Mouse (Mus musculus) kidney, embryonic 15.5 days (tissue): Measurements from ENCODE around the gene Tspan31. TPM values are rescaled to one million over a fixed set of nuclear protein-coding genes. Genes with fewer than 3 reads are reported as not detected.
A peak's percentile ranks its signal among the peaks of the same experiment; 100 is the strongest.

ENCODE experiments used
- ATAC-seq: fragments of 200-750 bp; cut with Nextera tagmentation; replicated peaks from 2 replicates; pipeline ENCODE4 v1.8.0; 2017; ENCODE audit warnings: moderate TSS enrichment; ENCODE audit not compliant: low FRiP score
- H3K27ac ChIP-seq: fragments of 300-500 bp; sonication (generic); 2 replicates; pipeline ENCODE4 v1.5.1; 2015; ENCODE audit warnings: mild to moderate bottlenecking, inconsistent platforms
- H3K27me3 ChIP-seq: fragments of 300-500 bp; sonication (generic); 2 replicates; pipeline ENCODE4 v1.6.1; 2015; ENCODE audit warnings: inconsistent platforms
- H3K36me3 ChIP-seq: fragments of 300-500 bp; sonication (generic); 2 replicates; pipeline ENCODE4 v1.6.1; 2015; ENCODE audit warnings: inconsistent platforms
- H3K4me1 ChIP-seq: fragments of 300-500 bp; sonication (generic); 2 replicates; pipeline ENCODE4 v1.6.1; 2015; ENCODE audit warnings: inconsistent platforms
- H3K4me2 ChIP-seq: fragments of 300-500 bp; sonication (generic); 2 replicates; pipeline ENCODE4 v1.6.1; 2015; ENCODE audit warnings: moderate library complexity, mild to moderate bottlenecking, inconsistent platforms
- H3K4me3 ChIP-seq: fragments of 300-500 bp; sonication (generic); replicated peaks from 2 replicates; pipeline ENCODE4 v1.5.1; 2015; ENCODE audit warnings: mild to moderate bottlenecking, inconsistent platforms
- H3K9ac ChIP-seq: fragments of 300-500 bp; sonication (generic); 2 replicates; pipeline ENCODE4 v1.6.1; 2015; ENCODE audit warnings: mild to moderate bottlenecking, inconsistent platforms
- H3K9me3 ChIP-seq: fragments of 300-500 bp; sonication (generic); replicated peaks from 2 replicates; pipeline ENCODE4 v1.6.1; 2016; ENCODE audit warnings: inconsistent platforms
- WGBS: fragments of 180-500 bp; shearing (Covaris S2); methylation state at CpG from one replicate; pipeline ENCODE4 v1.1.7; 2015; ENCODE audit warnings: mixed read lengths; 5-methylcytosine and 5-hydroxymethylcytosine counted together
- polyA plus RNA-seq: library from polyadenylated mRNA; unstranded; fragments of >200 nt; fragmentation: Nextera tagmentation; extraction: Ambion mirVana; gene quantifications from 2 replicates; pipeline ENCODE4 v1.2.1, GENCODE M21; 2015

Tspan31 gene
- polyA plus RNA-seq = 185 and 189 TPM in 2 replicates

DNA sequence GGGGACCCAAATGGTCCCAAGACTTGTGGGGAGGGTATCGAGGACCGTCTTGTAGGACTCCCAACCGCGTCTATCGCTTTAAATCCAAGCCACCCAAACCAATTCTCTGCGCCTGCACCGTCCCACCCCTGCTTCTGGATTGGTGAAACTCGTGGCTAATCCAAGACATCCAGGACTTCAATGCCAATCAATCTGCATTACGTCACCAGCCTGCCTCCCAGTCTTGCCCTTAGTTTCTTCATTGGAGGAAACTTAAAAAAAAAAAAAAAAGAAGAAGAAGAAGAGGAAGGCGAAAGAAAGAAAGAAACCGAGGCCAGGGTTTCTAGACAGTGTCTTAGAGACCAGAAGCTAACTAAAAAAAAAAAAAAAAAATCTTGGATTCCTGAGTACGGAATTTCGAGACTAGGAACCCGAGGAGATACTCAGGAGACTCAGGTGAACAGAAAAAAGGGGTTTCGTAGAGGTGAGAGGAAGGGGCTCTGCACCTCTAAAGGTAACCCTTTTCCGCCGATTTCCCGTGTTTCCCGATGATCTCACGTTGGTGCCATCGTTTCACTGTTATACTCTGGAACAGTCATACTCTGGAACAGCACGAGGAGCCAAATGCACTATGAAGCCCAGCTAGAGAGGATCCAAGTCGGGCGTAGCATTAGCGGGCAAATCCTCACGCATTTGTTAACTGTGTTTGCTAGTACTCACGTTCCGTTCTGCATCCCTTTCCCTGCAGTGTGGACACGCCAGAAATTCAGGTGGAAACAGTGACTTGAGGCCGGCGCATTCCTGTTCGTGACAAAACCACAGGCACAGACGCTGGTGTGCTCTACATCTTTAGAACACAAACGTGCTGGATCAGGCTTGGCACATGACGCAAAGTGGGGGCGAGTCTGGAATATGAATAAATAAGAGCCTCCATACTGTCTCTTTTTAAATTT lies at the start of gene Tspan31:
Gene Tspan31, minus strand, starts transcription at position 75 of the 932 bp plus-strand sequence.
- peak within 1 kb of the TSS; percentile 58 for H3K4me3 ChIP-seq
- H3K9ac ChIP-seq = peak within 1 kb of the TSS; percentile 66
- H3K27ac ChIP-seq = peak within 1 kb of the TSS; percentile 92
- H3K4me1 ChIP-seq = peaks cover 30% of the 10 kb centered on the region
- H3K36me3 ChIP-seq = peaks cover 34% of the 10 kb centered on the region
- ATAC-seq = peak; percentile 91
- H3K27me3 ChIP-seq = peaks cover 6% of the 10 kb centered on the region; the same call in 1 of the 2 replicates
- peak within 1 kb of the TSS; percentile 89 for H3K4me2 ChIP-seq
- WGBS = 1% methylated on average over 36 of the region's 36 CpGs
- H3K9me3 ChIP-seq = no peaks in the 10 kb centered on the region

DNA sequence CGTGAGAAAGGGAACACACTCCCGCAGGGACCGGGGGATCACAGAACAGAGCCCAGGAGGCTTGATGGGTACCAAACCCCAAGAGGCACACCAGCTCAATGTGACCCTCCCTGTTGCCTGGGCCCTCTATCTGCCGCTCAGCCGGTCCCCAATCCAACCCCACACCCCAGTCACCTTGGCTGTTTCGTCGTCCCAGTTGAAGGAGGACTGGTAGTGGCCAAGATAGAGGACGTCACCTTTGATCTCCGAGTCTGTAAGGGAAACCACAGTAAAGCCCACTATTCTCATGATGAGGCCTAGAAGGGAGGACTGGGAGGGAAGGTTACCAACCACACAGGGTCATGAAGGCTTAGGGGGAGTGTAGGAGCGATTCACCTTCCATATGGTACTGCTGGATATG lies 49.2 kb upstream of the Tspan31 start:
- peak overlapping the region; percentile 97; the same call in 1 of the 2 replicates for H3K4me2 ChIP-seq
- WGBS = 78% methylated on average over 10 of the region's 10 CpGs
- H3K27me3 ChIP-seq = no peaks in the 10 kb centered on the region
- no peak overlapping the region for H3K9ac ChIP-seq
- H3K4me3 ChIP-seq = no peak overlapping the region
- H3K4me1 ChIP-seq = peaks cover 23% of the 10 kb centered on the region
- H3K9me3 ChIP-seq = no peaks in the 10 kb centered on the region
- peaks cover 48% of the 10 kb centered on the region for H3K36me3 ChIP-seq
- H3K27ac ChIP-seq = no peak overlapping the region
- no peak for ATAC-seq

DNA sequence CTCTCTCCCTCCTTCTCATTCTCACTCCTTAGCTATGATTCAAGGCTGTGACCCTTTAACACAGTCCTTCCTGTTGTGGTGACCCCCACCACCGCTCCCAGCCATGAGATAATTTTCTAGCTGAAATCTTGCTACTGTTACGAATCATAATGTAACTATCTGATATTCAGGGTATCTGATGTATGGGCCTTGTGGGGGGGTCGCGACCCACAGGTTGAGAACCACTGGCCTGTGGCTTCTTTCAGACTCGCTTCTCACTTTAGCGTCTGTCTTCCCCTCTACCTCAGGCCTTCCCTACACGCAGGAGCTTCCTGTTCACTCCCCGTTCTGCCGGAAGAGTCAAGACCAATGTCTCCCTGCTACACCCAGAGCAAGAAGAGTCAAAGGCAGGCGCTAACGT lies 48.4 kb upstream of the Tspan31 start:
- H3K27me3 ChIP-seq = no peaks in the 10 kb centered on the region
- no peak overlapping the region for H3K9ac ChIP-seq
- H3K4me1 ChIP-seq = peaks cover 23% of the 10 kb centered on the region
- no peak overlapping the region for H3K27ac ChIP-seq
- H3K4me2 ChIP-seq = no peak overlapping the region
- H3K4me3 ChIP-seq = no peak overlapping the region
- H3K9me3 ChIP-seq = no peaks in the 10 kb centered on the region
- 90% methylated on average over 11 of the region's 11 CpGs for WGBS
- no peak for ATAC-seq
- peaks cover 48% of the 10 kb centered on the region for H3K36me3 ChIP-seq

DNA sequence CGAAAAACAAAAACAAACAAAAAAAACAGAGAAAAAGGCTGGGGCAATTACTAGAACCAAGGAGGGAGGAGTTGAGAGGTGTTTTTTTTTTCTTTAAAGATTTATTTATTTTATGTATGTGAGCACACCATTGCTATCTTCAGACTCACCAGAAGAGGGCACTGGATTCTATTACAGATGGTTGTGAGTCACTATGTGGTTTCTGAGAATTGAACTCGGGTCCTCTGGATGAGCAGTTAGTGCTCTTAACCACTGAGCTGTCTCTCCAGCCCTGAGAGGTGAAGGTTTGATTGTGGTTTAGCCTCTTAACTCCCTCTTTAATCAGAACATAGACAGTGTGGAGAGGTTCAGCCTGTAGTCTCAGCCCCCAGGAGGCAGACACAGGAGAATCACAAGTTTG lies 45.0 kb upstream of the Tspan31 start:
- H3K9ac ChIP-seq = no peak overlapping the region
- H3K9me3 ChIP-seq = no peaks in the 10 kb centered on the region
- no peak overlapping the region for H3K4me3 ChIP-seq
- no peak for ATAC-seq
- 91% methylated on average over 2 of the region's 2 CpGs for WGBS
- H3K36me3 ChIP-seq = peaks cover 66% of the 10 kb centered on the region
- H3K27ac ChIP-seq = no peak overlapping the region
- no peak overlapping the region for H3K4me2 ChIP-seq
- no peaks in the 10 kb centered on the region for H3K27me3 ChIP-seq
- peaks cover 5% of the 10 kb centered on the region for H3K4me1 ChIP-seq

DNA sequence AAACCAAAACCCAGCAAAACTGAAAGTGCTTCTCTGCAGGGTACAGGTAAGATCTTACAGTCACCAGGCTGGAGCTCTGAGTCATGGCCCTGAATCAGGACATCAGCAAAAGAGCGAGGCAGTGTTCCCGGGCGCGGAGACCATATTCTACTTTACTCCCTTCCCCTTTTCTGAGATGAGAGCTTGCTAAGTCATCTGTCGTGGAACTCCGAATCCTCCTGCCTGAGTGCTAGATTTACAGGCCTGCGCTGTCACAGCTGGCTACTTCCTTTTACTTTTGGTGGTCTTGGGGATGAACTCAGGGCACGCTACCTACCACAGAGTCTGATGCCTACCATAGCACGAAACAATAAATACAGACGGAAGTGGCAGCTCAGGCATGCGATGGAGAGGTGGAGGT lies 44.3 kb upstream of the Tspan31 start:
- Histone ChIP-seq H3K36me3 (peaks cover 64% of the 10 kb centered on the region), H3K27ac (no peak overlapping the region), H3K27me3 (no peaks in the 10 kb centered on the region), H3K4me2 (no peak overlapping the region), H3K9ac (no peak overlapping the region), H3K4me3 (no peak overlapping the region), H3K4me1 (no peaks in the 10 kb centered on the region), H3K9me3 (no peaks in the 10 kb centered on the region)
- WGBS = 83% methylated on average over 11 of the region's 11 CpGs
- ATAC-seq = no peak

DNA sequence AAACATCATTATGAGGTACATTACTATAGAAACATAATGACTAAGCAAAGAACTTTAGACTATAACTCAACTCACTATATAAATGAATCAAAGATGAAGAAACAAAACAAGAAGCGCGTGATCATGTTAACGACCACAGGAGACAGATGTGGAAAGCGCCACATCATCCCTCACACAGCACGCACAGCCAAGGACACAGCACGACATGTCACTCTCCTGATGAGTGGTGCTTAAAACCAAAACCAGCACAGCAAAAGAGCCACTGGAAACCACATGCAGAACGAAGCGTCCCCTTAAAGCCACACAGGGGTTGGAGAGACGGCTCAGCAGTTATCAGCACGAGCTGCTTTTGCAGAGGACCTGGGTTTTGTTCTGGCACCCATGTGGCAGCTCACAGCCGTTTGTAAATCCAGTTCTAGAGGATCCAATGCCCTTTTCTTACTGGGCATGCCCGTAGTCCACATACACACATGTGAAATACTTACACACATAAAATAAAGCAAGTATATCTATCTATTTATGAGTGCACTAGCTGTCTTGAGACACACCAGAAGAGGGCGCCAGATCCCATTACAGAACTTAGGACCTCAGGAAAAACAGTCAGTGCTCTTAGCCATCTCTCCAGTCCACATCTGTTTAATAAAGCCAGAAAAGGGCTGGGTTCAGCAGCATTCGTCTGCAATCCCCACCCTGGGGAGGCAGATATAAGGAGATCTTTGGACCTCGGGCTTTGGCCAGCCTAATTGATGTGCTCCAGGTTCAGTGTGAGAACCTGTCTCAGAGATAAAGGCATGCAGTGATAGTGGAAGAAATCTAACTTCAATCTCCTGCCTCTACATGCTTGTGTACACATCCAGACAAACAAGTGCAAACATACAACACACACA lies 41.2 kb upstream of the Tspan31 start:
- Histone ChIP-seq H3K27ac (no peak overlapping the region), H3K27me3 (no peaks in the 10 kb centered on the region), H3K4me1 (no peaks in the 10 kb centered on the region), H3K36me3 (peaks cover 45% of the 10 kb centered on the region), H3K9me3 (no peaks in the 10 kb centered on the region), H3K4me3 (no peak overlapping the region), H3K9ac (no peak overlapping the region), H3K4me2 (no peak overlapping the region)
- ATAC-seq = no peak
- 89% methylated on average over 15 of the region's 15 CpGs for WGBS

DNA sequence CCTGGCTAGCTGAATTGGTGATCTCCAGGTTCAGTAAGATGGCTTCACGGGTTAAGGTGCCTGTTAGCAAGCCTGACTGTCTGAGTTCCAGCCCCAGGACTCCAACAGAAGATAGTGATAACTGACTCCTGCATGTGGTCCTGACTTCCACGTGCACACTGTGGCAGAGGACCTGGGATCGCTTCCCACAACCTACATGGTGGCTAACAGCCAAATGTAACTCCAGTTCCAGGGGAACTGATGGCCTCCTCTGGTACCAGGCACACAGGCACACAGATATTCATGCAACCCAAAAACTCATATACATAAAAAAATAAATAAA lies 38.2 kb upstream of the Tspan31 start:
- Histone ChIP-seq H3K4me1 (no peaks in the 10 kb centered on the region), H3K27me3 (no peaks in the 10 kb centered on the region), H3K27ac (no peak overlapping the region), H3K9me3 (no peaks in the 10 kb centered on the region), H3K4me3 (no peak overlapping the region), H3K36me3 (peaks cover 29% of the 10 kb centered on the region), H3K9ac (no peak overlapping the region), H3K4me2 (no peak overlapping the region)
- no peak for ATAC-seq
- WGBS = 80% methylated on average over 3 of the region's 3 CpGs

DNA sequence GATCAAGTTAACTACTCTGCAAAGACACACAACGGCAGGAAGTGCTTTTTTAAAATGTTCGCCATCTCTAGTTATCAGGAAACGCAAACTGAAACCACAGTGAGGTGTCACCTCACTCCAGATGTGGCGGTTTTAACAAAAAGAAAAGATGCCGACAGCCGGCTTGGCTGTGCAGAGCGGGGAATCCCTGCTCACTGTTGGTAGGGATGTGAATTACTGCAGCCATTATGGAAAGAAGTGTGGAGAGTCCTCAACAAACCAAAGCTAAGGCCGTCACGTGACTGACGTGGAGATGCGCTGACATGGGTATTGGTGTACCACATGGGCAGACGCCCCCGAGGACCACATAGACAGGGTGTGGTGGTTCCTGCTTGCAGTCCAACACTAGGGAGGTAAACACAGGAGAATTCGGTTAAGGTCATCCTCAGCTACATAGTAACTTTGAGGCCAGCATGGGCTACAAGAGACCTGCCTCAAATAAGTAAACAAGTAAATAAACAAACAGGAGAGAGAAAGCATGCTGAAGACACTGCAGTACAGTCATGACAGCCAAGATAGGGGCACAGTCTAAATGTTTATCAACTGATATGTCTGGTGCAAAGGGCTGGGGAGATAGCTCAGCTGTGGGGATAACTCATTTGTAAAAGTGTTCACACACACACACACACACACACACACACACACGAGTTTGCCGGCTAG lies 37.6 kb upstream of the Tspan31 start:
- Histone ChIP-seq H3K27ac (no peak overlapping the region), H3K9ac (no peak overlapping the region), H3K4me1 (no peaks in the 10 kb centered on the region), H3K4me2 (no peak overlapping the region), H3K9me3 (no peaks in the 10 kb centered on the region), H3K27me3 (no peaks in the 10 kb centered on the region), H3K4me3 (no peak overlapping the region), H3K36me3 (peaks cover 24% of the 10 kb centered on the region)
- no peak for ATAC-seq
- 89% methylated on average over 16 of the region's 16 CpGs for WGBS

DNA sequence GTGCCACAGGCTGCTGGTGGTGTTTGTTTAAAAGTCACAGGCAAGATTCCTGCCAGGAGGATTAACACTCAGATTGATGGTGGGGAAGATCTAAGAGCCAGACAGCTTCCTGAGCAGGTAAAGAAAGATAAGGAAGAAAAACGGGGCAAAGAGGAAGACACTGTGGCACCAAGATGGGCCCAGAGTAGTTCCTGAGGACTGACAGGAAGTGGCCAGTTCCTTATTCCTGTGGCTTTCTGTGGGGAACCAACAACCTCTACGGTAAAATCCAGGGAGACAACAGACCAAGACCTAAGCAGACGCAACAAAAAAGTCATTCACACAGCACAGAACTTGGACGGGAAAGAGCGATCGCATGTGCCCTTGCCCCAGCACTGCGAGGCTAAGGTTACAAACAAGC lies 33.6 kb upstream of the Tspan31 start:
- Histone ChIP-seq H3K27me3 (no peaks in the 10 kb centered on the region), H3K36me3 (peaks cover 28% of the 10 kb centered on the region), H3K4me3 (no peak overlapping the region), H3K9me3 (no peaks in the 10 kb centered on the region), H3K4me1 (no peaks in the 10 kb centered on the region), H3K9ac (no peak overlapping the region), H3K27ac (no peak overlapping the region), H3K4me2 (no peak overlapping the region)
- WGBS = 76% methylated on average over 7 of the region's 7 CpGs
- no peak for ATAC-seq

DNA sequence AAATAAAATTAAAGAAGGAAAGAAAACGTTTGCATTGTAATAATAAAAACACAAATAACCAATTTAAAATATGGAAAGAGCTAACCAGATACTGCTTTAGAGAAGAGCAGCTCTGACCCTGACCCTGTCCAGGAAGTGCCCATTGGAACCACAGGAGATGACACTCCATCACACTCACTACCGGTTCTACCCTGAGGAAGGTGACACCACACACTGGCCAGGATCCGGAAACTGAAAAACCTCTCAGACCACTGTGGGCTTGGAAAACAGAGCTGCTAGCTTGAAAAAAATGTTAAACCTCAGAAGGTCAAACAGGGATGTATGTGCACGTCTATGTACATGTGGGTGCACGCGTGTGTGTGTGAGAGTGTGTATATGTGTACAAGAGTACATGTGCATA lies 31.1 kb upstream of the Tspan31 start:
- H3K9me3 ChIP-seq = no peaks in the 10 kb centered on the region
- no peaks in the 10 kb centered on the region for H3K4me1 ChIP-seq
- no peak overlapping the region for H3K4me2 ChIP-seq
- WGBS = 84% methylated on average over 6 of the region's 6 CpGs
- no peak overlapping the region for H3K4me3 ChIP-seq
- no peak overlapping the region for H3K27ac ChIP-seq
- ATAC-seq = no peak
- H3K9ac ChIP-seq = no peak overlapping the region
- H3K27me3 ChIP-seq = no peaks in the 10 kb centered on the region
- peaks cover 41% of the 10 kb centered on the region for H3K36me3 ChIP-seq

DNA sequence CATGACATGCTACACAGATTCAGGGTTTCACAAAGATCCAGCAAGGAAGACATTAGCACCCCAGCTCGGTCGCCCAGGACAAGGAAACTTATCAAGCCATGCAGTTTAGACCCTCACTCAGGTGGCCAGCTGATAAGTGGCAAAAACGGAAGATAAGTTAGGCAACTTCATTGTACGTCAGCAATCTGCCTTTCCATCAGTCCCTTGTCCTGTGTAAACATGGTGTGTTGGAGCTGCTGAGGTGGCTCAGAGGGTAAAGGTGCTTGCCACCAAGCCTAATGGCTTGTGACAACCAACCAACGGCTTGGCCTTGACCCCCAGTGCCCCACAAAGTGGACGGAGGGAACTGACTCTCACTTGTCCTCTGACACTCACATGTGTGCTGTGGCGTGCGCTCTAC lies 30.4 kb upstream of the Tspan31 start:
- Histone ChIP-seq H3K4me3 (no peak overlapping the region), H3K4me1 (no peaks in the 10 kb centered on the region), H3K27ac (no peak overlapping the region), H3K9me3 (no peaks in the 10 kb centered on the region), H3K27me3 (no peaks in the 10 kb centered on the region), H3K4me2 (no peak overlapping the region), H3K36me3 (peaks cover 49% of the 10 kb centered on the region), H3K9ac (no peak overlapping the region)
- no peak for ATAC-seq
- WGBS = 81% methylated on average over 8 of the region's 8 CpGs

DNA sequence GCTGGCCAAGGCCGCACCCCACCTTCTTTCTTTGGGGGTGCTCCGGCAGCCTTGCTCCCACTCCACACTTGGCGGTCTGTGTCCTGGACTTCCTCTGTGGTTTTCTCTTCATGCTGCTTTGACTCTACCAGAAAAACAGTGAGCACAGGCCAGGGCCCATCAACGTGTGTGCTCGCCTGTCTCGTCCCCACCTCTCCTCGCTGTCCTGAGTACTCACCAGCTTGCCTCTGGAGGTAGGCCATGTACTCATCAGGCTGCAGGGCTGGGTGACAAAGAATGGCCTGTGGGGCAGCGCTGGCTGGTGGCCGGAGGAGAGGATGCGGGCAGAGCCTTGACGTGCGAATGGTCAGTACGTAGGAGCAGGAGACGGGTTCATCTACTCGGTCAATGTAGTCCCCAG lies 29.8 kb upstream of the Tspan31 start:
- Histone ChIP-seq H3K4me1 (peaks cover 2% of the 10 kb centered on the region), H3K4me2 (no peak overlapping the region), H3K4me3 (no peak overlapping the region), H3K9me3 (no peaks in the 10 kb centered on the region), H3K36me3 (peaks cover 53% of the 10 kb centered on the region), H3K27ac (no peak overlapping the region), H3K27me3 (no peaks in the 10 kb centered on the region), H3K9ac (no peak overlapping the region)
- WGBS = 89% methylated on average over 15 of the region's 15 CpGs
- no peak for ATAC-seq
